Mouse (Mus musculus): ENCODE results near the gene Ppp1r15b. TPM values are rescaled to one million over a fixed set of nuclear protein-coding genes. Genes with fewer than 3 reads are reported as not detected.

Gene Ppp1r15b
- polyA plus RNA-seq, 1 experiment, result 31.7 TPM

- Histone ChIP-seq H3K27me3 (ENCODE audit: control insufficient read depth, insufficient read depth, low read length) (no peaks in the 10 kb centered on the region), H3K4me1 (ENCODE audit: control insufficient read depth, insufficient read depth, low read length) (no peaks in the 10 kb centered on the region), H3K4me3 (replicated peaks; ENCODE audit: insufficient read depth, low read depth, low read length) (no peak overlapping the region), H3K27ac (ENCODE audit: insufficient read depth, low read length) (no peak overlapping the region)
- no peak for DNase-seq
- WGBS, result 91% methylated on average over 6 of the region's 6 CpGs
- TF ChIP-seq CTCF (IDR thresholded peaks at IDR 0.05; ENCODE audit: borderline replicate concordance, insufficient read depth, low read depth, low read length) (no peak), POLR2A (IDR thresholded peaks at IDR 0.05; ENCODE audit: borderline replicate concordance, insufficient read depth, low read length) (no peak)
Measured at GRCm38 (mm10) chr1:133103871-133104270, 27.1 kb upstream of the Ppp1r15b start.

- H3K4me1 ChIP-seq (ENCODE audit: control insufficient read depth, insufficient read depth, low read length), result no peaks in the 10 kb centered on the region
- TF ChIP-seq POLR2A (IDR thresholded peaks at IDR 0.05; ENCODE audit: borderline replicate concordance, insufficient read depth, low read length) (no peak), CTCF (IDR thresholded peaks at IDR 0.05; ENCODE audit: borderline replicate concordance, insufficient read depth, low read depth, low read length) (no peak)
- 94% methylated on average over 4 of the region's 4 CpGs for WGBS
Measured at GRCm38 (mm10) chr1:133116108-133116507, 14.8 kb upstream of the Ppp1r15b start.

GRCm38 (mm10) chr1:133118127-133118526 lies 12.8 kb upstream of the Ppp1r15b start:
- no peak overlapping the region for H3K4me3 ChIP-seq (replicated peaks; ENCODE audit: insufficient read depth, low read depth, low read length)
- no peaks in the 10 kb centered on the region for H3K27me3 ChIP-seq (ENCODE audit: control insufficient read depth, insufficient read depth, low read length)
- no peak overlapping the region for H3K27ac ChIP-seq (ENCODE audit: insufficient read depth, low read length)
- no peak for DNase-seq
- TF ChIP-seq CTCF (IDR thresholded peaks at IDR 0.05; ENCODE audit: borderline replicate concordance, insufficient read depth, low read depth, low read length) (no peak), POLR2A (IDR thresholded peaks at IDR 0.05; ENCODE audit: borderline replicate concordance, insufficient read depth, low read length) (no peak)
- H3K4me1 ChIP-seq (ENCODE audit: control insufficient read depth, insufficient read depth, low read length), result no peaks in the 10 kb centered on the region
- WGBS, result 88% methylated on average over 5 of the region's 5 CpGs

More at GRCm38 (mm10) chr1:133116108-133116507, 14.8 kb upstream of the Ppp1r15b start:
- Histone ChIP-seq H3K4me3 (replicated peaks; ENCODE audit: insufficient read depth, low read depth, low read length) (no peak overlapping the region), H3K27me3 (ENCODE audit: control insufficient read depth, insufficient read depth, low read length) (no peaks in the 10 kb centered on the region), H3K27ac (ENCODE audit: insufficient read depth, low read length) (no peak overlapping the region)
- DNase-seq, result no peak

GRCm38 (mm10) chr1:133118844-133119243 lies 12.1 kb upstream of the Ppp1r15b start:
- TF ChIP-seq POLR2A (IDR thresholded peaks at IDR 0.05; ENCODE audit: borderline replicate concordance, insufficient read depth, low read length) (no peak), CTCF (IDR thresholded peaks at IDR 0.05; ENCODE audit: borderline replicate concordance, insufficient read depth, low read depth, low read length) (no peak)
- Histone ChIP-seq H3K4me1 (ENCODE audit: control insufficient read depth, insufficient read depth, low read length) (no peaks in the 10 kb centered on the region), H3K27ac (ENCODE audit: insufficient read depth, low read length) (no peak overlapping the region), H3K4me3 (replicated peaks; ENCODE audit: insufficient read depth, low read depth, low read length) (no peak overlapping the region), H3K27me3 (ENCODE audit: control insufficient read depth, insufficient read depth, low read length) (no peaks in the 10 kb centered on the region)
- DNase-seq, result no peak
- 87% methylated on average over 3 of the region's 3 CpGs for WGBS

- WGBS, result 68% methylated on average over 7 of the region's 7 CpGs
- H3K4me3 ChIP-seq (replicated peaks; ENCODE audit: insufficient read depth, low read depth, low read length), result no peak overlapping the region
- H3K4me1 ChIP-seq (ENCODE audit: control insufficient read depth, insufficient read depth, low read length), result no peaks in the 10 kb centered on the region
- TF ChIP-seq CTCF (IDR thresholded peaks at IDR 0.05; ENCODE audit: borderline replicate concordance, insufficient read depth, low read depth, low read length) (no peak), POLR2A (IDR thresholded peaks at IDR 0.05; ENCODE audit: borderline replicate concordance, insufficient read depth, low read length) (no peak)
- H3K27me3 ChIP-seq (ENCODE audit: control insufficient read depth, insufficient read depth, low read length), result no peaks in the 10 kb centered on the region
- no peak overlapping the region for H3K27ac ChIP-seq (ENCODE audit: insufficient read depth, low read length)
- DNase-seq, result no peak
Measured at GRCm38 (mm10) chr1:133119931-133120712, 10.8 kb upstream of the Ppp1r15b start.

- Histone ChIP-seq H3K27ac (ENCODE audit: insufficient read depth, low read length) (no peak overlapping the region), H3K4me3 (replicated peaks; ENCODE audit: insufficient read depth, low read depth, low read length) (no peak overlapping the region), H3K27me3 (ENCODE audit: control insufficient read depth, insufficient read depth, low read length) (no peaks in the 10 kb centered on the region), H3K4me1 (ENCODE audit: control insufficient read depth, insufficient read depth, low read length) (no peaks in the 10 kb centered on the region)
- 57% methylated on average over 6 of the region's 6 CpGs for WGBS
- TF ChIP-seq POLR2A (IDR thresholded peaks at IDR 0.05; ENCODE audit: borderline replicate concordance, insufficient read depth, low read length) (no peak), CTCF (IDR thresholded peaks at IDR 0.05; ENCODE audit: borderline replicate concordance, insufficient read depth, low read depth, low read length) (no peak)
- DNase-seq, result no peak
Measured at GRCm38 (mm10) chr1:133121246-133121645, 9.7 kb upstream of the Ppp1r15b start.

GRCm38 (mm10) chr1:133124137-133124536 lies 6.8 kb upstream of the Ppp1r15b start:
- no peak for TF ChIP-seq CTCF (IDR thresholded peaks at IDR 0.05; ENCODE audit: borderline replicate concordance, insufficient read depth, low read depth, low read length)
- no peak for TF ChIP-seq POLR2A (IDR thresholded peaks at IDR 0.05; ENCODE audit: borderline replicate concordance, insufficient read depth, low read length)
- DNase-seq, result no peak
- Histone ChIP-seq H3K27me3 (ENCODE audit: control insufficient read depth, insufficient read depth, low read length) (no peaks in the 10 kb centered on the region), H3K4me3 (replicated peaks; ENCODE audit: insufficient read depth, low read depth, low read length) (no peak overlapping the region), H3K27ac (ENCODE audit: insufficient read depth, low read length) (no peak overlapping the region), H3K4me1 (ENCODE audit: control insufficient read depth, insufficient read depth, low read length) (no peaks in the 10 kb centered on the region)
- WGBS, result 77% methylated on average over 6 of the region's 6 CpGs

Measured in cerebellum, adult 2 months (tissue).